ENCODE assay signal across 25 mouse cellular contexts in genomic region chr2:119601027-119601426, GRCm38 (mm10). TPM values are rescaled to one million over a fixed set of nuclear protein-coding genes. Genes with fewer than 3 reads are reported as not detected.
DNase-seq lines count a peak whose midpoint lies in the region; ATAC-seq and TF ChIP-seq lines count a peak whose summit lies in the region.
"Had no signal": no experiment of that assay in that cellular context is flagged by ENCODE, and none has a peak within 500 bp of the region (broad histone marks: within the 10 kb centered on the region; RNA-seq: fewer than 3 reads in every experiment).

No protein-coding gene starts in this region.

- no peak overlapping the region for H3K4me2 ChIP-seq in liver, embryonic 12.5 days
- no peak overlapping the region for H3K4me2 ChIP-seq in liver, embryonic 11.5 days
- H3K4me2 ChIP-seq in liver, embryonic 14.5 days (ENCODE audit: low read depth): peak overlapping the region; percentile 11; the same call in 1 of the 2 replicates
- H3K4me2 ChIP-seq: heart, embryonic 15.5 days; limb, embryonic 15.5 days; lung, embryonic 15.5 days; midbrain, embryonic 11.5 days had no signal

- ATAC-seq in liver, embryonic 12.5 days: no peak
- no peak for ATAC-seq in liver, embryonic 11.5 days (replicated peaks; ENCODE audit: low FRiP score)
- no peak for ATAC-seq in liver, embryonic 14.5 days (ENCODE audit: insufficient read depth)
- ATAC-seq: CD4-positive, CD25-positive, alpha-beta regulatory T cell, adult 4 months; hindbrain, embryonic 16.5 days had no signal

- H3K9me3 ChIP-seq in liver, embryonic 12.5 days (replicated peaks): no peaks in the 10 kb centered on the region
- H3K9me3 ChIP-seq in liver, embryonic 11.5 days (ENCODE audit: control insufficient read depth, low read length): no peaks in the 10 kb centered on the region
- H3K9me3 ChIP-seq in liver, embryonic 14.5 days (ENCODE audit: control insufficient read depth, low read length): no peaks in the 10 kb centered on the region
- H3K9me3 ChIP-seq: heart, embryonic 10.5 days; heart, embryonic 15.5 days; limb, embryonic 10.5 days; limb, embryonic 15.5 days; lung, embryonic 15.5 days; neural tube, embryonic 12.5 days had no signal

- peaks cover 89% of the 10 kb centered on the region for H3K36me3 ChIP-seq in liver, embryonic 12.5 days
- H3K36me3 ChIP-seq in liver, embryonic 11.5 days (ENCODE audit: control insufficient read depth, insufficient read depth, low read length): peaks cover 34% of the 10 kb centered on the region
- peaks cover 79% of the 10 kb centered on the region for H3K36me3 ChIP-seq in liver, embryonic 14.5 days (replicated peaks; ENCODE audit: control insufficient read depth, insufficient read depth, low read depth)

- H3K27me3 ChIP-seq in liver, embryonic 12.5 days (replicated peaks): no peaks in the 10 kb centered on the region
- H3K27me3 ChIP-seq in liver, embryonic 11.5 days (replicated peaks; ENCODE audit: control insufficient read depth, insufficient read depth, low read length): no peaks in the 10 kb centered on the region
- no peaks in the 10 kb centered on the region for H3K27me3 ChIP-seq in liver, embryonic 14.5 days (ENCODE audit: control insufficient read depth, insufficient read depth, low read length)
- H3K27me3 ChIP-seq: heart, embryonic 15.5 days; limb, embryonic 15.5 days; lung, embryonic 15.5 days; neural tube, embryonic 12.5 days had no signal

- TF ChIP-seq EP300 in liver, embryonic 14.5 days (IDR thresholded peaks at IDR 0.05; ENCODE audit: low read depth): no peak

- H3K27ac ChIP-seq in liver, embryonic 12.5 days: peak overlapping the region; percentile 10; the same call in 1 of the 2 replicates
- no peak overlapping the region for H3K27ac ChIP-seq in liver, embryonic 11.5 days (ENCODE audit: low read depth, low read length)
- H3K27ac ChIP-seq in liver, embryonic 14.5 days: no peak overlapping the region
- H3K27ac ChIP-seq: heart, embryonic 10.5 days; heart, embryonic 15.5 days; kidney, postnatal 0 days; limb, embryonic 10.5 days; limb, embryonic 15.5 days; lung, embryonic 15.5 days; neural tube, embryonic 12.5 days had no signal

- TF ChIP-seq CTCF in liver, embryonic 14.5 days (IDR thresholded peaks at IDR 0.05; ENCODE audit: low read depth): no peak

- H3K4me1 ChIP-seq in liver, embryonic 12.5 days: peaks cover 83% of the 10 kb centered on the region
- peaks cover 35% of the 10 kb centered on the region for H3K4me1 ChIP-seq in liver, embryonic 11.5 days (replicated peaks; ENCODE audit: control insufficient read depth, insufficient read depth, low read length)
- H3K4me1 ChIP-seq in liver, embryonic 14.5 days (replicated peaks; ENCODE audit: control insufficient read depth in 2 of 2, insufficient read depth in 2 of 2, low read length in 1 of 2): peaks cover 45 to 48% of the 10 kb centered on the region in 2 experiments
- H3K4me1 ChIP-seq: neural tube, embryonic 12.5 days had no signal

- H3K4me3 ChIP-seq in liver, embryonic 12.5 days: no peak overlapping the region
- H3K4me3 ChIP-seq in liver, embryonic 11.5 days (ENCODE audit: low read depth, low read length): no peak overlapping the region
- no peak overlapping the region for H3K4me3 ChIP-seq in liver, embryonic 14.5 days (ENCODE audit: insufficient read depth in 1 of 2, low read depth in 2 of 2, low read length in 2 of 2)
- H3K4me3 ChIP-seq: heart, embryonic 10.5 days; heart, embryonic 15.5 days; limb, embryonic 10.5 days; limb, embryonic 15.5 days; lung, embryonic 15.5 days; myocyte; neural tube, embryonic 12.5 days had no signal

- 87% methylated on average over 4 of the region's 4 CpGs for WGBS in liver, embryonic 12.5 days (ENCODE audit: insufficient replicate concordance)
- WGBS in liver, embryonic 11.5 days: 84% methylated on average over 4 of the region's 4 CpGs
- 84% methylated on average over 4 of the region's 4 CpGs for WGBS in liver, embryonic 14.5 days (ENCODE audit: insufficient replicate concordance)

- H3K9ac ChIP-seq in liver, embryonic 12.5 days: no peak overlapping the region
- H3K9ac ChIP-seq in liver, embryonic 11.5 days (ENCODE audit: low read depth, low read length): no peak overlapping the region
- no peak overlapping the region for H3K9ac ChIP-seq in liver, embryonic 14.5 days (replicated peaks)
- H3K9ac ChIP-seq: heart, embryonic 15.5 days; limb, embryonic 15.5 days; lung, embryonic 15.5 days; neural tube, embryonic 12.5 days had no signal

- DNase-seq in layer of hippocampus, adult 11-12 months (ENCODE audit: low spot score): peak; percentile 50
- DNase-seq in layer of hippocampus, postnatal 10 days (ENCODE audit: low spot score in 2 of 2): no peak
- DNase-seq in liver, embryonic 11.5 days (ENCODE audit: low spot score): no peak
- no peak for DNase-seq in liver, embryonic 14.5 days (ENCODE audit: low read depth in 3 of 3, low spot score in 3 of 3)
- DNase-seq in telencephalon, adult 2 months (ENCODE audit: low read depth, low spot score): peak; percentile 73
- no peak for DNase-seq in lung, postnatal 10 days
- DNase-seq: adrenal gland, postnatal 14 days; gastrocnemius, postnatal 25 days; kidney, adult 8-10 months; lung, postnatal 36 days; thymus, postnatal 14 days had no signal

RNA-seq across cellular contexts. Expression of gene Nusap1, which starts 17.1 kb away (rescaled TPM):
- 1 to 10 TPM; 3.5 to 3.7 TPM for total RNA-seq in layer of hippocampus, postnatal 10 days (2021)
- polyA plus RNA-seq in liver, embryonic 12.5 days (2016; fragmentation: Nextera tagmentation; extraction: Ambion mirVana): 90.2 and 91.3 TPM in 2 replicates
- polyA plus RNA-seq in liver, embryonic 11.5 days (2014; fragmentation: Nextera tagmentation; extraction: Ambion mirVana): 76.5 and 88.3 TPM in 2 replicates
- 24.3 and 45.1 TPM in 2 replicates for polyA plus RNA-seq in liver, embryonic 14.5 days (2012; rRNA removed)
- polyA plus RNA-seq in liver, embryonic 14.5 days (2014; fragmentation: Nextera tagmentation; extraction: Ambion mirVana): 88.3 and 88.4 TPM in 2 replicates

RNA-seq across cellular contexts. Expression of gene Oip5, which starts 17.2 kb away (rescaled TPM):
- 1 to 10 TPM; 3.6 to 4.8 TPM for total RNA-seq in layer of hippocampus, postnatal 10 days (2021)
- polyA plus RNA-seq in liver, embryonic 12.5 days (2016; fragmentation: Nextera tagmentation; extraction: Ambion mirVana): 43.6 and 46.4 TPM in 2 replicates
- 42.0 and 47.7 TPM in 2 replicates for polyA plus RNA-seq in liver, embryonic 11.5 days (2014; fragmentation: Nextera tagmentation; extraction: Ambion mirVana)
- polyA plus RNA-seq in liver, embryonic 14.5 days (2012; rRNA removed): 22.6 and 23.9 TPM in 2 replicates
- polyA plus RNA-seq in liver, embryonic 14.5 days (2014; fragmentation: Nextera tagmentation; extraction: Ambion mirVana): 30.1 and 37.8 TPM in 2 replicates
- total RNA-seq: gastrocnemius, adult 18-20 months had no signal

RNA-seq across cellular contexts. Expression of gene Chp1, which starts 53.5 kb away (rescaled TPM):
- total RNA-seq in layer of hippocampus, postnatal 10 days (2021): 100 to 1,000 TPM; 116 to 119 TPM
- polyA plus RNA-seq in liver, embryonic 12.5 days (2016; fragmentation: Nextera tagmentation; extraction: Ambion mirVana): 43.4 and 44.1 TPM in 2 replicates
- polyA plus RNA-seq in liver, embryonic 11.5 days (2014; fragmentation: Nextera tagmentation; extraction: Ambion mirVana): 40.1 and 42.2 TPM in 2 replicates
- 28.1 and 31.3 TPM in 2 replicates for polyA plus RNA-seq in liver, embryonic 14.5 days (2012; rRNA removed)
- 47.5 and 49.3 TPM in 2 replicates for polyA plus RNA-seq in liver, embryonic 14.5 days (2014; fragmentation: Nextera tagmentation; extraction: Ambion mirVana)

RNA-seq across cellular contexts. Expression of gene Exd1, which starts 53.6 kb away (rescaled TPM):
- 1 to 10 TPM in 1 of 2 experiments, under 1 TPM in 1; 0.76 to 2.1 TPM for total RNA-seq in layer of hippocampus, postnatal 10 days (2021)
- 0.07 and 0.17 TPM in 2 replicates for polyA plus RNA-seq in liver, embryonic 12.5 days (2016; fragmentation: Nextera tagmentation; extraction: Ambion mirVana)
- polyA plus RNA-seq in liver, embryonic 11.5 days (2014; fragmentation: Nextera tagmentation; extraction: Ambion mirVana): 0.25 and 0.29 TPM in 2 replicates
- polyA plus RNA-seq in liver, embryonic 14.5 days (2012; rRNA removed): 0.11 and 0.12 TPM in 2 replicates
- 0.14 and 0.15 TPM in 2 replicates for polyA plus RNA-seq in liver, embryonic 14.5 days (2014; fragmentation: Nextera tagmentation; extraction: Ambion mirVana)
- polyA plus RNA-seq: erythroblast, embryonic 14.5 days had no signal

Comparison
In these comparisons a context has a peak if more than half of its experiments do, and no peak if none do; other contexts are left out.
1. DNase-seq: peak in layer of hippocampus, adult 11-12 months (single experiment) and telencephalon, adult 2 months (single experiment); none in layer of hippocampus, postnatal 10 days (0 of 2), liver, embryonic 11.5 days (single experiment), liver, embryonic 14.5 days (0 of 3) and lung, postnatal 10 days (single experiment).